Mouse (Mus musculus): ENCODE data around the gene Ppp1r3f.

Gene Ppp1r3f

DNA sequence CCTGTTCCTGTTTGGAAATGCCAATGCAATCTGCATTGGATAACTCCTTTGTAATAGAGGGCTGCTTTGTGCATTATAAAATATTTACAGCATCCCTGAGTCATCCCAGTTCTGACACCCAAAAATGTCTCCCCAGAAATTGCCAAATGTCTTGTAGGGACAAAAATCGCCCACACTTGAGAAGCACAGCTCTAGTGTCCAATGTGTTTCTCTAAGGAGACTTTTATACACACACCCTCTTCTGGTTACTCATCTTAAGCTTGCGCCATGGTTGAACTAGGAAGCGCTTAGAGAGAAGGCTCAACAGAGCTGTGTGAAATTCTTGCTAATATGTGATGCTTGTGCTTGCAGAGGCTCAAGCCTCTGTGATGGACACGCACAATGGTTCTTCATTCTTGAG, 20.6 kb downstream of the Ppp1r3f start:
- no peak for DNase-seq (ENCODE audit: low spot score in 2 of 2)

- DNase-seq (ENCODE audit: low spot score in 2 of 2): no peak
Measured at GRCm38 (mm10) chrX:7524961-7525360, 49.1 kb downstream of the Ppp1r3f start.

Measured in right cerebral cortex, postnatal 10 days (tissue).